Mouse (Mus musculus) neural tube, embryonic 13.5 days (tissue): ENCODE measurements around the gene Rasip1. TPM values are rescaled to one million over a fixed set of nuclear protein-coding genes. Genes with fewer than 3 reads are reported as not detected.

Experiments used
- ATAC-seq: fragments of 200-750 bp; cut with Nextera tagmentation; 2 replicates; pipeline ENCODE4 v1.8.0; 2017; ENCODE audit warnings: low read depth, mild to moderate bottlenecking, moderate TSS enrichment, moderate library complexity
- H3K27ac ChIP-seq: fragments of 300-500 bp; sonication (generic); replicated peaks from 2 replicates; pipeline ENCODE4 v1.5.1; 2015; ENCODE audit warnings: moderate library complexity, mild to moderate bottlenecking, inconsistent platforms
- H3K27me3 ChIP-seq: fragments of 300-500 bp; sonication (generic); 2 replicates; pipeline ENCODE4 v1.6.1; 2015; ENCODE audit warnings: mild to moderate bottlenecking, inconsistent platforms
- H3K36me3 ChIP-seq: fragments of 300-500 bp; sonication (generic); 2 replicates; pipeline ENCODE4 v1.6.1; 2015; ENCODE audit warnings: mild to moderate bottlenecking, inconsistent platforms
- H3K4me1 ChIP-seq: fragments of 300-500 bp; sonication (generic); replicated peaks from 2 replicates; pipeline ENCODE4 v1.6.1; 2015; ENCODE audit warnings: inconsistent platforms
- H3K4me2 ChIP-seq: fragments of 300-500 bp; sonication (generic); 2 replicates; pipeline ENCODE4 v1.6.1; 2015; ENCODE audit warnings: inconsistent platforms, mild to moderate bottlenecking, moderate library complexity
- H3K4me3 ChIP-seq: fragments of 300-500 bp; sonication (generic); 2 replicates; pipeline ENCODE4 v1.5.1; 2015; ENCODE audit warnings: mild to moderate bottlenecking, inconsistent platforms
- H3K9ac ChIP-seq: fragments of 300-500 bp; sonication (generic); 2 replicates; pipeline ENCODE4 v1.6.1; 2015; ENCODE audit warnings: moderate library complexity, mild to moderate bottlenecking, inconsistent platforms
- H3K9me3 ChIP-seq: fragments of 300-500 bp; sonication (generic); 2 replicates; pipeline ENCODE4 v1.6.1; 2016; ENCODE audit warnings: inconsistent platforms
- WGBS: fragments of 180-500 bp; shearing (Covaris S2); methylation state at CpG from one replicate; pipeline ENCODE4 v1.1.7; 2015; 5-methylcytosine and 5-hydroxymethylcytosine counted together
- polyA plus RNA-seq: library from polyadenylated mRNA; unstranded; fragments of >200 nt; fragmentation: Nextera tagmentation; extraction: Ambion mirVana; gene quantifications from 2 replicates; pipeline ENCODE4 v1.2.1, GENCODE M21; 2015

Gene Rasip1
- polyA plus RNA-seq, 1 experiment from 2014 or later = 13.1 TPM

DNA sequence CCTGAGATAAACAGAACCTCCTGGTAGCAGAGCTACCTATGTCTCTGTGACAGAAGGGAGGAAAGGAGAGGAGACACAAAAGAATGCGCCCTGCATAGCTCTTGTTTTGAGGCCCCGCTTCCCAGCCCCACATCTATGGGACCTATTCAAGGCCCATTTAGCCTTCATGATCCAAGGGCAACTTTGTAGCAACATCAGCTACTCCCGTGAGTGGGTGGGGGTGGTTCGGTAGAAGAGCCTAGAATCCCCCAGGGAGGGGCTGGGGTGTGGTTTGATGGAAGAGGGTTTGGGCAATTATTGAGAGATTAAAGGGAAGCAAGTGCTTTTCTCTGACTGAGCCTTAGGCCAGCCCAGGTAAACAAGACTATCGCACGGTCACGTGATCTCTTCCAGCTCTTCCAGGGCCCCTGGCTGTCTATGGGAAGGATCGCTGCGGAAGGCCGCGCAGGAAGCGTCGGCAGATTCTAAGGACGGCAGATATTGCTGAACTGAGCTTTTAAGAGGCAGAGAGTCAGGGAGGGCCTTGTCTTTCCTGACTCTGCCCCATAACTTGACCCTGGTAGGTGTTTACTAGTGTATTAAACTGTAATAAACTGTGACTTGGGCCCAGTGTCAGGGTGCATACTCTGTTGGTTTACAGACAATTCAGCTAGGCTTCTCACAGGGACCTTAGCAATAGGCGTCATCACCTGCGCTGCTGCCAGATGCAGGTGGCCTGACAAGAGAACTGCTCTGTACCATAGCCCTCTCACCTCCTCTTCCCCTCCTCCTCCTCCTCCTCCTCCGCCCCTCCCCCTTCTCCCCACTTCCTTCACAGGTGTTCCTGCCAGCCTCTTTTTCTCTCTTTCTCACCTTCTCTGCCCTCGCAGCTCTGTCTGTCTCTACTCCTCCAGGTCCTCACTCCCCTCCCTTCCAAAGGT is 28.1 kb upstream of the Rasip1 start:
- Histone ChIP-seq H3K4me3 (no peak overlapping the region), H3K4me2 (no peak overlapping the region), H3K36me3 (no peaks in the 10 kb centered on the region), H3K4me1 (no peaks in the 10 kb centered on the region), H3K9me3 (no peaks in the 10 kb centered on the region), H3K27ac (no peak overlapping the region), H3K27me3 (no peaks in the 10 kb centered on the region), H3K9ac (no peak overlapping the region)
- no peak for ATAC-seq
- 52% methylated on average over 18 of the region's 18 CpGs for WGBS

DNA sequence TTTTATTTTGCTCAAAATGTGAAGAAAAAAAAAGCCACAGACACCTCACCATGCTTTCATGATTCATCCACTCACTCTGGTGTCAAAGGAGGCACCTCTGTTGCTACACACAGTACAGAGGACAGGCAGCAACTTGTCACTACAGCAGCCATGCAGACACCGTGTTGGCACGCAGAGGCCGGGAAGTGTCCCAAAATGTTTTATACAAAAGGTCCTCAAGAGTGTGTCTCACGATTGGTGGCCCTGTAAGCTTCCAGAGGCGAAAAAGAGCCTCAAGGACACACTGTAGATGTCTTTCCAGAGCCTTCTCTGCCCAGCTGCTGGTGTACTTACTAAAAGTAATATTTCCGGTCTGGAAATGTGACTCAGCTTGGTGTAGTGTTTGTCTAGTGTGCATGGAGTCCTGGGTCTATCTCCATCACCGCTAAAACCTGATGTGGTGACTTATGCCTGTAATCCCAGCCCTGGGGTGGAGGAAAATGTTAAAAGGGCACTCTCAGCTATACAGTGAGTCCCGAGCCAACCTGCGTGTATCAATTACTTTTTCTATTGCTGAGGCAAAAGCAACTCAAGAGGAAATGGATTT is 21.5 kb upstream of the Rasip1 start:
- H3K27me3 ChIP-seq = no peaks in the 10 kb centered on the region

DNA sequence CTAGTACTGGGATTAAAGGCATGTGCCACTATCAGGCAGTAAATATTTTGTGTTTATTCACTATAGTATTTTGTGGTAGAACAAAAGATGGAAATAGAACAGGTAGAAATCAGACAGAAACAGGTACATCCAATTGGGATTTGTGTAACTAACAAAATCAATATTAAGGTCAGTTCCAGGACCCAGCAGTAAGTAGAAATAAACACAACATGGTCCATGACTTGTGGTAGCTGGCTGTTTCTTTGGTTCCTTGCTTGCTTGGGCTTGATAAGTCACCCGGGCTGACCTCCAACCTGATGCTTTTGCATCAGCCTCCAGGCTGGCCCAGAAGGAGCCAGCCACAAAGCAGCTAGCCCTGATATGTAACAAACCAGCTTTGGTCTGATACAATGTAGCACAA is 17.8 kb upstream of the Rasip1 start:
- H3K4me3 ChIP-seq = no peak overlapping the region
- no peak for ATAC-seq

More for the DNA sequence above, 21.5 kb upstream of the Rasip1 start:
- Histone ChIP-seq H3K9me3 (no peaks in the 10 kb centered on the region), H3K4me2 (no peak overlapping the region), H3K36me3 (no peaks in the 10 kb centered on the region), H3K9ac (no peak overlapping the region), H3K4me1 (no peaks in the 10 kb centered on the region), H3K4me3 (no peak overlapping the region), H3K27ac (no peak overlapping the region)
- 87% methylated on average over 9 of the region's 9 CpGs for WGBS
- ATAC-seq = no peak

DNA sequence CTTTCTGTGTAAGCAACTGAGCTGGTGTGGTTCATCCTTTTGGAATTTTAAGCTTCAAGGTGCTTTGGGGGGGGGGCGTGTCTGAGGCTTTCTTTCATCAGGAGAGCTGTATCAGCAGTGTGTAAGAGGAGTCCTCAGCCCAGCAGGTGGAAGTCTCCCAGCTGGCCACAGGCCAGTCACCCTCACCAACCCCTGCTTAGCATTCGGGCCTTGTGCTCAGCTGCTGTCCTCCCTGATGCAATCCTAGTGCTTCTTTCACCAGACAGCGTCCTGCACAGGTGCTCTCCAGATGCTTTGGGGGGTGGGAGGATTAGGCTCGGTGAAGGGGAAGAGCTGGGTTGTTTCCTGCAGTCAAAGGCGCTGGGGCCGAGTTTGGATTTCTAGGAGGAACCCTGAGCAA is 11.0 kb upstream of the Rasip1 start:
- H3K27me3 ChIP-seq = peaks cover 53% of the 10 kb centered on the region
- WGBS = 26% methylated on average over 6 of the region's 6 CpGs
- no peaks in the 10 kb centered on the region for H3K9me3 ChIP-seq
- H3K9ac ChIP-seq = no peak overlapping the region
- H3K4me1 ChIP-seq = peaks cover 8% of the 10 kb centered on the region; the same call in 1 of the 2 replicates
- H3K36me3 ChIP-seq = no peaks in the 10 kb centered on the region
- no peak overlapping the region for H3K4me2 ChIP-seq
- no peak overlapping the region for H3K4me3 ChIP-seq
- no peak overlapping the region for H3K27ac ChIP-seq
- ATAC-seq = no peak

More for the DNA sequence above, 17.8 kb upstream of the Rasip1 start:
- no peak overlapping the region for H3K4me2 ChIP-seq
- H3K4me1 ChIP-seq = no peaks in the 10 kb centered on the region
- no peaks in the 10 kb centered on the region for H3K36me3 ChIP-seq
- H3K9me3 ChIP-seq = no peaks in the 10 kb centered on the region
- WGBS = 56% methylated on average over 1 of the region's 1 CpGs
- H3K27ac ChIP-seq = no peak overlapping the region
- H3K27me3 ChIP-seq = no peaks in the 10 kb centered on the region
- no peak overlapping the region for H3K9ac ChIP-seq

DNA sequence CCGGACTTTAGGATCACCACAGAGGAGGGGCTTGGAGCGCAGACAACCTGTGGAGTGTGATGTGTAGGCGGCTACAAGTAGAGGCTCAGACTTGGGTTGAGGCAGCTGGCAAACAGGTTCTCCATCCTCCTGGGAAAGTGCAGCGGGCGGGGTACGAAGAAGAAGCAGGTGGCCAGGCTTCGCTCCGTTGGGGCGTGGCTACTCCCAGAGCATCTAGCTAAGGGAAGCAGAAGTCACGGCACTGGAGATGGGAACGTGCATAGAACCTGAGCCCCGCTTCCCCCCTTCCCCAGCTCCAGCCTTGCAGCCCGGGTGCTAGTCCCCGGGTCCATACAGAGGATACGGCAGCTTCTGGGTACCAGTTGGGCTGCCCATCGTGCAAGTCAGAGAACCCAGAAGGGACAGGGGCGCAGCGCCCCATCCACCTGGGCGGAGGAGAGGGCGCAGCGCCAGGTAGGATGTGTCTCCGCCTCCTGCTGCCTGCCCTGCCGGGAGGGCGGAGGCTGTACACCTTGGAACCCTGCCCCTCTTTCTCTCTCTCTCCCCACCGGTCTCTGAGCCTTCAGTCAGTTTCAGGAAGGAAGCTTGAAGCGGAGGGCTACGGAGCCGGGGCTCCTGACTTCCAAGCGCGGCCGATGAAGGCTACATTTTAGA is 10.1 kb upstream of the Rasip1 start, which contains the start of gene Fut1:
Gene Fut1 (plus strand): TSS at position 248 of the 654 bp plus-strand sequence.
- no peak for ATAC-seq
- Histone ChIP-seq H3K4me3 (0 out of 2 replicates have a peak within 1 kb of the TSS, but pooled peaks have one; percentile 4), H3K4me2 (peak within 1 kb of the TSS; percentile 24), H3K9me3 (no peaks in the 10 kb centered on the region), H3K27ac (no peak within 1 kb of the TSS), H3K4me1 (peaks cover 8% of the 10 kb centered on the region; the same call in 1 of the 2 replicates), H3K27me3 (peaks cover 53% of the 10 kb centered on the region), H3K36me3 (no peaks in the 10 kb centered on the region), H3K9ac (no peak within 1 kb of the TSS)
- WGBS = 8% methylated on average over 31 of the region's 31 CpGs

DNA sequence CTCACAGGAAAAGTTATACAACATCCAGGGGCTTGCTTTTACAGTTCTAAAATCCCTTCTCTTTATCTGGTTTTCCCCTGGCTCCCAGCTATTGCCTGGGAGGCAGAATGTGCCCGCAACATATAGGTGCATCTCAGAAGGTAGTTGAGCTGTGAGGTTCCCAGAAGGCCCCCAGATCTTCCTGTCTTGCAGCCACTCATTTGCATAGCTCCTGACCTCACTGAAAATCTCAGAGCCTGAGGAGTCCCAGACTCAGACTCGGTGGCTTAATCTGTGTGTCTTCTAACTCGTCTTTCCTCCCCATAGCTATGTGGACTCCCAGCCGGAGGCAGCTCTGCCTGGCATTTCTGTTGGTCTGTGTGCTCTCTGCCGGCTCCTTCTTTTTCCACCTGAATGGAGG is 9.0 kb upstream of the Rasip1 start:
- H3K9me3 ChIP-seq = no peaks in the 10 kb centered on the region
- H3K4me2 ChIP-seq = no peak overlapping the region
- no peaks in the 10 kb centered on the region for H3K36me3 ChIP-seq
- no peak overlapping the region for H3K4me3 ChIP-seq
- ATAC-seq = no peak
- no peak overlapping the region for H3K27ac ChIP-seq
- H3K4me1 ChIP-seq = peaks cover 8% of the 10 kb centered on the region; the same call in 1 of the 2 replicates
- H3K27me3 ChIP-seq = peaks cover 53% of the 10 kb centered on the region
- H3K9ac ChIP-seq = no peak overlapping the region
- WGBS = 75% methylated on average over 5 of the region's 5 CpGs

DNA sequence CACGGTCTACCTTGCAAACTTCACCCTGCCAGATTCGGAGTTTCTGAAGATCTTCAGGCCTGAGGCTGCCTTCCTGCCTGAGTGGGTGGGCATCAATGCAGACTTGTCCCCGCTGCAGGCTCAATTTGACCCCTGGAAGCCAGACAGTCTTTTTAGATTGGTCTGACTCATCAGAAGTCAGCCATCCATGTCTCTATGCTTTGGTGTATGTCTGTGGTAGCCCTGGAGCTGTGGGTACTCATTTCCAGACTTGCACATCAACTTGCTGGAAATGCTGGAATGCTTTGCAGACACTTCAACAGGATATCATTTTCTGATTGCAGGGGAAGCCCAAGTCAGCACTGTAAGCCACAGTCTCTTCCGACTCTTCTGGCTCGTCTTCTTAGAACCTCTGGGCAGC is 7.7 kb upstream of the Rasip1 start:
- H3K27me3 ChIP-seq = peaks cover 53% of the 10 kb centered on the region
- H3K9ac ChIP-seq = no peak overlapping the region
- 85% methylated on average over 5 of the region's 5 CpGs for WGBS
- no peak overlapping the region for H3K4me2 ChIP-seq
- H3K4me3 ChIP-seq = no peak overlapping the region
- no peak for ATAC-seq
- no peaks in the 10 kb centered on the region for H3K36me3 ChIP-seq
- peaks cover 8% of the 10 kb centered on the region; the same call in 1 of the 2 replicates for H3K4me1 ChIP-seq
- no peak overlapping the region for H3K27ac ChIP-seq
- H3K9me3 ChIP-seq = no peaks in the 10 kb centered on the region

DNA sequence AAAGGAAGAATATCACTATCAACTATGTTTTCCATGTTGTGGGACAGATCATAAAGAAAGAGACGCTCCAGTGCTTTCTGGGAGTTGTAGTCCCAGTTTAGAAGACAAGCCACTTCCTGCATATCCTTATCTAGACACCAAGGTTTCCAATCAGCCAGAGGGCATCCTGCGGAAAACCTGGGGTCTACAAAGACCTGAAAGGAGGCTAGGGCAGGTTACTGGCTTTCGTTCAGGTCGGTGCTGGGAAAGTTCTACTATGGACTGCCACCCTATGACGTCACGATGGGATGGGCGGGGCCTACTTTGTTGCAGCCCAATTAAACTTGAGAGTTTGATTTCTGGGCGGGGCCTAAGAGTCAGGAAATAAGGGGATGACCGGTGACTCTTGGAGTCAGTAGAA is 5.8 kb upstream of the Rasip1 start, which contains the start of gene Izumo1:
Gene Izumo1 (plus strand): TSS at position 369 of the 400 bp plus-strand sequence.
- Histone ChIP-seq H3K27ac (no peak within 1 kb of the TSS), H3K4me1 (peaks cover 8% of the 10 kb centered on the region; the same call in 1 of the 2 replicates), H3K9ac (no peak within 1 kb of the TSS), H3K36me3 (no peaks in the 10 kb centered on the region), H3K27me3 (peaks cover 35% of the 10 kb centered on the region), H3K4me3 (no peak within 1 kb of the TSS), H3K9me3 (no peaks in the 10 kb centered on the region), H3K4me2 (no peak within 1 kb of the TSS)
- no peak for ATAC-seq
- WGBS = 36% methylated on average over 9 of the region's 9 CpGs

DNA sequence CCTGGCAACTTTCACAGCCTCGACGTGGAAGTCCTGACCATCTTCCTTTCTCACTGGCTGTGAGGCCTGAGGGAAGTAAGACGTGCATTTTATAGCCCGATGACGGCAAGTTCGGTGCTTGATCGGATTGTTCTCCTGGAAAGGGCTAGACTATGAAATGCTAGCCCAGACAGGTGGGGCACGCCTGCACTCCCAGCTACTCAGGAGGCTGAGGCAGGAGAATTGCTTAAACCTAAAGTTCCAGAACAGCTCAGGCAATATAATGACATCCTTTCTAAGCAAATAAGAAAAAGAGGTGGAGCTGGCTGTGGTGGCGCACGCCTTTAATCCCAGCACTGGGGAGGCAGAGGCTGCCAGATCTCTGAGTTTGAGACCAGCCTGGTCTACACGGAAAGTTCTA is 3.8 kb upstream of the Rasip1 start:
- peaks cover 12% of the 10 kb centered on the region for H3K4me1 ChIP-seq
- no peaks in the 10 kb centered on the region for H3K36me3 ChIP-seq
- 94% methylated on average over 11 of the region's 11 CpGs for WGBS
- H3K9me3 ChIP-seq = no peaks in the 10 kb centered on the region
- H3K4me2 ChIP-seq = no peak overlapping the region
- no peak overlapping the region for H3K9ac ChIP-seq
- no peak for ATAC-seq
- no peak overlapping the region for H3K4me3 ChIP-seq
- H3K27ac ChIP-seq = no peak overlapping the region
- H3K27me3 ChIP-seq = peaks cover 26% of the 10 kb centered on the region

DNA sequence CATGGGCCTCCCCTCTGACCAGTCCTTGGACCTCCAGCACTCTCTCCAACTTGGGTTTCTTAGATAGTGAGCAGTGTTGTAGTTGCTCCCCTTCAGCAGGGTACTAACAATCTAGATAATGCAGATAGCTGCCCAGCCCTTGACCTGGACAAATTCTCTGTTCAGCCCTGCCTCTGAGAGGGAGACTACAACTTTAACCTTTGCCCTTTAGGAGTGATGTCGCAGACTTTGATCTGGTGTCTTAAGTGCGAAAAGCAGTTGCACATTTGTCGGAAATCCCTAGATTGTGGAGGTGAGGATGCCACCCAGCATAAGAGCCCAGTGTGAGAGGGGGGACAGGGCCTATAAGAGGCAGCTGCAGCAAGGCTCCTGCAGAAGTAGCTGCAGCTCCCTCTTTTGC is 2.6 kb upstream of the Rasip1 start:
- Histone ChIP-seq H3K36me3 (no peaks in the 10 kb centered on the region), H3K27me3 (peaks cover 14% of the 10 kb centered on the region), H3K4me2 (no peak overlapping the region), H3K4me1 (peaks cover 12% of the 10 kb centered on the region), H3K9ac (no peak overlapping the region), H3K9me3 (no peaks in the 10 kb centered on the region), H3K27ac (no peak overlapping the region), H3K4me3 (no peak overlapping the region)
- WGBS = 79% methylated on average over 3 of the region's 3 CpGs
- ATAC-seq = no peak

DNA sequence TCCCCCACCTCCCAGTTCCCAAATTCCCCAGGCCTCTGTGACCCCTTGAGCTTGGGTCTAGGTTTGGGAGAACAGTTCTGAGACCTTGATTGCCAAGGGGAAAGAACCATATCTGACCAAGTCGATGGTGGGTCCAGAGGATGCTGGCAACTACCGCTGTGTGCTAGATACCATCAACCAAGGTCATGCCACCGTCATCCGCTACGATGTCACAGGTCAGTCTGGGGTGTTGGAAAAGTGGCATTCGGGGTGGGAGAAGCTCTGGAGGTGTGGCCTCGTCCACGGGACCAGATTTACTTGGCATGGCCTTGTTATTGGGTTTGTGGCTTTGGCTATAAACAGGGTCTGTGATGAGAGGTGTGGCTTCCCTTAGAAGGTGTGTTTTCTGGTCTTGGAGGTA is 1.8 kb upstream of the Rasip1 start:
- Histone ChIP-seq H3K9me3 (no peaks in the 10 kb centered on the region), H3K4me3 (no peak overlapping the region), H3K27ac (no peak overlapping the region), H3K9ac (no peak overlapping the region), H3K27me3 (peaks cover 15% of the 10 kb centered on the region), H3K36me3 (no peaks in the 10 kb centered on the region), H3K4me1 (peaks cover 17% of the 10 kb centered on the region), H3K4me2 (no peak overlapping the region)
- WGBS = 91% methylated on average over 8 of the region's 8 CpGs
- ATAC-seq = no peak

DNA sequence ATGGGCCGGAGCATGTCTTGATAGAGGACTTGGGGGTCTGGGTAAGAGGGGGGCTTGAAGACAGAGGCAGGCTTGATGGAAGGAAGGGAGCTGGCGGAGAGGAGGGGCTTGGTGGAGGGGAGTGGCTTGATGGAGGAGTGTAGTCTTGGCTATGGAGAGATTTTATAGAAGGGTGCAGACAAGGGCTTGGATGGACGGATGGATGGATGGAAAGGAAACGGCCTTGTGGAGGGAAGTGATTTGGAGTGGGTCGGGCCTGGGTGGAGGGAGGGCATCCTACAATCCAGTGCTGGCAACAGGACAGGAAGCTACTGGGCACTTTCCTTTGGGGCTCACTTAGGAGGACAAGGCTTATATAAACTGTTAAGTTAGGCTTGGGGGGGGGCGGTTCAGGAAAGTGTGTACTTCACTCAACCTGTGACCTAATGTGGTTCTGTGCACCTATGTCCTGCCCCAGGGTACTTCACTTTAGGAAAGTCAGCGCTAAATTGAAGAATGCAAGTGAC is 664 bp upstream of the Rasip1 start:
- peaks cover 21% of the 10 kb centered on the region for H3K4me1 ChIP-seq
- WGBS = 91% methylated on average over 7 of the region's 7 CpGs
- no peak for ATAC-seq
- H3K4me3 ChIP-seq = no peak overlapping the region
- no peaks in the 10 kb centered on the region for H3K9me3 ChIP-seq
- H3K27me3 ChIP-seq = peaks cover 20% of the 10 kb centered on the region
- H3K4me2 ChIP-seq = no peak overlapping the region
- no peak overlapping the region for H3K27ac ChIP-seq
- H3K36me3 ChIP-seq = no peaks in the 10 kb centered on the region
- no peak overlapping the region for H3K9ac ChIP-seq
